Mouse (Mus musculus) skeletal muscle tissue, adult 2 months (tissue): ENCODE data around the gene Mrpl37.
"Not testable (repeated sequence)": the region's sequence is repeated elsewhere in the genome, so short reads cannot be mapped to it uniquely, and the experiment has no call there.

Experiments
- DNase-seq: peaks from one replicate; pipeline ENCODE4 v3.0.0-alpha.2; 2012; ENCODE audit warnings: low read depth, low spot score

Mrpl37 gene

DNA sequence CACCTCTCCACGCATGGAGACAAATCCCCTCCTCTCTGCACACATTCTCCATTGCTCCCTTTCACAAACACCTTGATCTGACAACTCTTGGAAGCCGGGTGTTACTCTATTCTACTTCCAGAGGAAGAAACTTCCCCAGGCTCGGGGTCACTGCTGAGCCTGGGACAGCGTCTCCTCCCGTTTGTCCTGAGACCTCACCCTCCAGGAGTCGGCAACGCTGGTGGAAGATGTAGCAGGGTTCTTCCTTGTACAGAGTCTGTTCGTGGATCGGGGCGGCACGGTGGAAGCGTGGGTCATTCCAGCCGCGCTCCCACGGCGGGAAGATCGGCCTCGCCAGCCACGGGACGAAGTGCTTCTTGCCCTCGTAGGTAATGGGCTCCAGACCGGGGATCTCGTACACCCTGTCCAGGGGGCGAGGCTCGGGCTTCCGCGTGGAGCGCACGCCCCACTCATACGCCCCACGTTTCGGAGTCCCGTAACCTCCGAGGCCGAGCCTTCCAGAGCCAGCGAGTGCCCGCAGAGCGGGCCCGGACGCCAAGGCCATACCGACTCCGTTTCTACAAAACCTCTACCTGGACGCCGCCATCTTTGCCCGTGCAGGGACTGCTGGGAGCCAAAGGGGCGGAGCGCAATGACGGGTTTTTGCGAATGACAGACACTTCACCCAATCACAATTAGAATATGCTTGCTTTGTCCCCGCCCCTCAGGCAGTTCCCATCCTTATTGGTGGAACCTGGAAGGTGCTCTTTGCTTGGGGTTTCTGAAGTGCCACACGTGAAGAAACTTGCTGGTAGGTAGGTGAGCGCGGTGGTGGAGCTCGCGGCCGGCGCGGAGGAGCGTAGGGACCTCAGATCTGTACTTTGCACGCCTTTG is at the start of gene Mrpl37, which contains the start of gene Cyb5rl:
Gene Mrpl37, minus strand, starts transcription at position 617 of the 873 bp plus-strand sequence.
Gene Cyb5rl, plus strand, starts transcription at position 737 of the 873 bp plus-strand sequence.
- peak; percentile 96 for DNase-seq

DNA sequence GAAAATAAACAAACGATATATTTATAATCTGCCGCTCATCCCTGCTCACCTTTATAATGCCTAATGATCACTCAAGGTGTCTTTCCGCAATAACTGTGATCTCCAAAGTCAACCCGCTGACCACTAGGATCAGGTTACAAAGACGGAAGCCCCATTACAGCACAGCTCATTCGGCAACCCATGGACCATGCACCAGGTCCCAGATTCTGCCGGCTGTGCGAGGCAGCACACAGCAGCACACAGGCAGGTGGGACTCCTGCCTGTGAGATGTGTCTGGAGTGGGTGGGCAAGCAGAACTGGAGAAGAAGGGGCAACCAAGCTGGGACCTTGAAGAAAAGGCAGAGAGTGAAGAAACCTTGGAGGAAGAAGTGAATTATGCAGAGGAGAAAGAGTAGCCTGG is 47.6 kb upstream of the Mrpl37 start:
- no peak for DNase-seq

DNA sequence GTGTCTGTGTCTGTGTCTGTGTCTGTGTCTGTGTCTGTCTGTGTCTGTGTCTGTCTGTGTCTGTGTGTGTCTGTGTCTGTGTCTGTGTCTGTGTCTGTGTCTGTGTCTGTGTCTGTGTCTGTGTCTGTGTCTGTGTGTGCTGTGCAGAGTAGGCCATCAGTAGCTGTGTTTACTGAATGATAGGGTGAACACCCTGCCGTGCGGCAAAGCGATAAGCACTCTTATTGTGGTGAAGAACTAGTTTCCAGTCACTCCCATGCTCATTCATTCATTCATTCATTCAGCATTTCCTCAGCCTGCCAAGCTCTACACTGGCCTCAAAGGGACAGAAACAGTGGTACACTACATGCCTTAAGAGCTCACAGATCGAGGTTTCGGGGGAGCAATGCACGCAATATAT is 42.5 kb upstream of the Mrpl37 start:
- DNase-seq = not testable (repeated sequence)

DNA sequence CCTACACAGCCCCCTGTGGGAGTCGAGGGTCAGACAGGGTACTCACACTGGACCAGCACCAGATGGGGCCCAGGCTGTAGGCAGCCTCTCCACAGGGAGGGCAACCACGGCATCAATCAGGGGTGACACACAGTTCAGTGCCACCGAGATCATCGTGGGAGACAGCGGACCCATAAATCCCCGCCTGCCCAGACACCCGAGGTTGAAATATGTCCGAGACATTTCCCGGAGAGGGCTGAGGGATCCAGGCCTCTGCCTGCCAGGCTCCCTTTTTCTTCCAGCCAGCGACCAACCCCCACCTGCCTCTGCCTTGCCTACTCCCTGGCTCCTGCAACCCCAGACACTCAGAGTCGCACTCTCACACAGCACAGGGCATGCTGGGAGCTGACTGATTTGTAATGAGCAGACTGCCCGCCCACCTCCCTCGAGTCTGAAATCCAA is 41.6 kb upstream of the Mrpl37 start:
- DNase-seq = no peak

DNA sequence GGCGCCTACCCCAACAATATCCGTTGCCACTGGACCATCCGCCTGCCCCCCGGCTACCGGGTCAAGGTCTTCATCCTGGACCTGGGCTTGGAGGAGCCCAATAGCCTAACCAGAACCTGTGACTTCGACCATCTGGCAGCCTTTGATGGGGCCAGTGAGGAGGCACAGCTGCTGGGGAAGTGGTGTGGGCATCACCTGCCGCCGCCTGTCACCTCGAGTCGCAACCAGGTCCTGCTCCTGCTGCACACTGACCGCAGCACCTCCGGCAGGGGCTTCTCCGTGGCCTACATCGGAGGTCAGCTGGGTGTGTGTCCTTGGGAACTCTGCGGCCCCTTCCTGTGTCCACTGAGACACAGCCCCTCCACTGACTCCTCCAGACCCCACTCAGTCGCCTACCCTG is 40.1 kb upstream of the Mrpl37 start:
- DNase-seq = no peak

DNA sequence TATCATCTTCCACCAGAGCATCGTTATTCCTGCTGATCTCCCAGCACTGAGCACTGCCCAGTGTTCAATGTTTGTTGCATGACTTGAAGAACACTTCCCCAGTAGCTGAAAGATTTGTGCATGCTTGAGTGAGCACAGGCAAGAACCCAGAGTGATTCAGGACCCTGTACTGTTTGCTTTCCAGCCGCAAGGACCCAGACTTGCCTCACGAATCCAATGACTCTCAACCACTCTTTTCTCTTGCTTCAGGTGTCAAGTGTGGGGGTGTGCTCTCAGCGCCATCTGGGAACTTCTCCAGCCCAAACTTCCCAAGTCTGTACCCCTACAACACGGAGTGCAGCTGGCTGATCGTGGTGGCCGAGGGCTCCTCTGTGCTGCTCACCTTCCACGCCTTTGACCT is 35.6 kb upstream of the Mrpl37 start:
- no peak for DNase-seq

- DNase-seq = no peak
These were observed 32.3 kb upstream of the Mrpl37 start for GRCm38 (mm10) chr4:107098791-107099525.

DNA sequence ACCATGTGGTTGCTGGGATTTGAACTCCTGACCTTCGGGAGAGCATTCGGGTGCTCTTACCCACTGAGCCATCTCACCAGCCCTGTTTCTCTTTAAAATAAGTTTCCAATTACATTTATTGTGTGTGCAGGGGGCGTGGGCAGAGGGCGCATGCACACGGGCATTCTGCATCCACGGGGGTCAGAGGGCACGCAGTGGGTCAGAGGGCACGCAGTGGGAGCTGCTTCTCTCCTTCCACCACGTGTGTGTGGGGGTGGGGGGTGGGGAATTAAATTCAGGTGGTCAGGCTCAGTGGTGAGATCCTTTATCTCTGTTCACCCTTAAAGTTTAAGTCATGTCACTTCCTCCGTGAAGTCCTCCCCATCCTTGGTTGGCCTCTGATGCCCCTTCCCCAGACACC is 31.7 kb upstream of the Mrpl37 start:
- no peak for DNase-seq

- DNase-seq = no peak
These were observed 31.2 kb upstream of the Mrpl37 start for GRCm38 (mm10) chr4:107097871-107098270.

DNA sequence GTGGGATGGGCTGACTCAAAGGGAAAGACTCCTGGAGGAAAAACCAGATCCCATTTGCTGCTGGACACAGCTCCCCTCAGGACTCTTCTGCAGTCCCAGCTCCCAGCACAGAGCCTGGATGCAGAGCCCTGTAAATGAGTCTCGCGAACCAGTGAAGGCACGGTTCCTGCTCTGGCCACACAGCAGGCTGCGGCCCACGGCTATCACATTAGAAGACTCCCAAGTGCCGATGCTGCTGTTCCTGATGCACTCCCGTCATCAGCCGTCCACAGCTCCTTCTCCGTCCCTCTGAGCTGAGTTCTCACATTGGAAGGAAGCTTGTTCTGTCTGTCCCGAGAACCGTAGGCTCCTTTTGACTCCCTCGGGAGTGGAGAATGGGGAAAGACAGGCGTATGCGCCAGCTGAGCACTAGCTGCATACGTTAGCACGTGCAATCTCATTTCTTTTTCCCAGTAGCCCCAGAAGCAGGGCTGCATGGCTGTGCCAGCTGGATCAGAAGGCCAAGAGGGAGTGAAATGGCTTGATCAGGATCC is 30.2 kb upstream of the Mrpl37 start, which contains the start of gene Cdcp2:
Gene Cdcp2, plus strand, starts transcription at position 51 of the 533 bp plus-strand sequence.
- DNase-seq = no peak

GRCm38 (mm10) chr4:107096043-107096442 is 29.4 kb upstream of the Mrpl37 start:
- DNase-seq = no peak

GRCm38 (mm10) chr4:107094484-107095187 is 28.0 kb upstream of the Mrpl37 start:
- no peak for DNase-seq

- no peak for DNase-seq
These were observed 25.0 kb upstream of the Mrpl37 start for GRCm38 (mm10) chr4:107091696-107092095.

DNA sequence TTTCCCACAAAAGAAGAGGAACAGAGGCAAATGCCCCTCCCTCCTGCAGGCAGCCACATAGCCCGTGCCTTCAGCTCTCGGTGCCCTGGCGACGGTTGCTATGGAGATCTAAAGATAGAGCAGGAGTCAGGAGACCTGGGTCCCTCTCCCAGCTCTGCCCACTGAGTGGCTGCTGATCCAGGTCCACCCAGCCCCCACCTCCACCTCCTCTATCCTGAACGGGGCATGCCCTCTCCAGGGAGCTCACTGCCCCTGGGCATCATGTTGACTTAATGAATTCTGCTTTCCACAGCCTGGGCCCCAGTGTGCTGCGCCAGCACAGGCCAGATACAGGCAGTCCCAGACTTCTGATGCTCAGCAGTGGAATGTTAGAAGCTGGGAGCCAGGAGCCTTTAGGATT is 18.2 kb upstream of the Mrpl37 start:
- DNase-seq = no peak

GRCm38 (mm10) chr4:107084343-107084742 is 17.7 kb upstream of the Mrpl37 start:
- DNase-seq = no peak

DNA sequence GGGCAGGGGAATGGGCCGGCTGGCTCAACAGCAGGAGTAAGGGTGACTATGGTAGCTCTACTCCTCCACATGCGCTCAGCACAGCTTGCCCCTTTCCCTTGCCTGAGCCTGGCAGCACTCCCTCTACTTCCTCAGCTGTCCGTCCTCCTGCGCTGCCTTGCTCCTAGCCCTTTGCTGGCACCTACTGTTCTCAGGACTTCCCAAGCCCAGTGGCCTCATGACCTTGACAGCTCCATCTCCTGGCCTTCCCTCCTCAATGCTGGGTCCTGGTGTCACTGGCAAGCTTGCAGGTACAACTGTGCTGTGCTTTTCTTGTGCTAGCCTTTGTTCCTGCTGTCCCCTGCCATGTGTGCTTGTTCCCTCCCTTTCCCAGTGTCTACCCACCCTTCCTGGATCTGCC is 16.5 kb upstream of the Mrpl37 start:
- no peak for DNase-seq

GRCm38 (mm10) chr4:107082185-107082584 is 15.5 kb upstream of the Mrpl37 start:
- DNase-seq = no peak

GRCm38 (mm10) chr4:107079716-107080115 is 13.0 kb upstream of the Mrpl37 start:
- no peak for DNase-seq

- no peak for DNase-seq
These were observed 12.2 kb upstream of the Mrpl37 start for GRCm38 (mm10) chr4:107078894-107079293.

- DNase-seq = no peak
These were observed 8.8 kb upstream of the Mrpl37 start for GRCm38 (mm10) chr4:107075456-107075855.

DNA sequence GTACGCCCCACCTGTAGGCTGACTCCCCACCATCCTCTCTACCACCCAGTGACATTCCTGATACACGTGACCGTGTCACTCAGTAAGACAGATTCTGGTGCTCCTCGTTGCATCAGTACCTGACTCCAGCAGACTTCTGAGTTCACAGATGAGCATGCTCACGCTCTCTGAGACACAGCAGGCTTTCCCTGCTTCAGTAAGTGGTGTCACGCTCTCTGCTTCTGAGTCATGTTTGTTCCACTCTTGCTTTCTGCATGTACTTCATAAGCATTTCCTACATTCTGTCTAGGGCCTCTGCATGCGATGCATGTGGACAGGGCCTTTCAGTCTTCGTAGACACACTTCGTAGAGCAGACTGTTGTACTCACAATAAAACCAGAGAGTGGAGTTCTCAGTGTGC is 5.7 kb upstream of the Mrpl37 start:
- DNase-seq = no peak
